Mouse (Mus musculus): Measurements from ENCODE around the gene Dync1li1. TPM values are rescaled to one million over a fixed set of nuclear protein-coding genes. Genes with fewer than 3 reads are reported as not detected.
A peak's percentile ranks its signal among the peaks of the same experiment; 100 is the strongest.

The Dync1li1 gene
- total and polyA plus RNA-seq, 2 experiments from 2014 or later, result 136 to 145 TPM

DNA sequence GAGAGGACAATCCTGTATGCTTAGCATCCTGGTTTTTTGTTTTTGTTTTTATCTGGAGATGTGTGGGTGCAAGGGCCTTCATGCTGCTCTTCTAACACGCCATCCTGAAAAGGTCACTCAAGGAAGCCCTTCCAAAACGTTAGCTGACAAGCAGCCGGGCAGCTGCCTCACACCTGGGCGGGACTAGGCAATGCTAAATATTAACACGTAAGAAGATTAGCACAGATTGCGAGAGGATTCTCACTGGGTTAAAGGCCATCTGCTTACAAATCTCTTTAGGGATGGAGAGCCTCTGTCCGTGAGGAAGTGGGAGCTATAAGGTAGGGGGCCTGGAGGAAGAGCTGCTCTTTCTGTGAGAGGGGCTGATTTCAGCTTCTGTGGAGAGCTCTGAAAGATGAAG lies 26.6 kb upstream of the Dync1li1 start:
- Histone ChIP-seq H3K27ac (ENCODE audit: low read depth, low read length) (no peak overlapping the region), H3K4me1 (ENCODE audit: insufficient read depth) (no peaks in the 10 kb centered on the region), H3K9ac (no peak overlapping the region), H3K27me3 (ENCODE audit: insufficient read depth, low read length) (no peaks in the 10 kb centered on the region), H3K36me3 (ENCODE audit: insufficient read depth) (no peaks in the 10 kb centered on the region), H3K4me3 (ENCODE audit: low read depth, low read length) (no peak overlapping the region), H3K4me2 (ENCODE audit: low read depth) (no peak overlapping the region), H3K9me3 (ENCODE audit: low read length) (no peaks in the 10 kb centered on the region)
- no peak for TF ChIP-seq CTCF (IDR thresholded peaks at IDR 0.05; ENCODE audit: low read depth)
- ATAC-seq (no peak), DNase-seq (no peak)
- WGBS, result 70% methylated on average over 7 of the region's 7 CpGs

DNA sequence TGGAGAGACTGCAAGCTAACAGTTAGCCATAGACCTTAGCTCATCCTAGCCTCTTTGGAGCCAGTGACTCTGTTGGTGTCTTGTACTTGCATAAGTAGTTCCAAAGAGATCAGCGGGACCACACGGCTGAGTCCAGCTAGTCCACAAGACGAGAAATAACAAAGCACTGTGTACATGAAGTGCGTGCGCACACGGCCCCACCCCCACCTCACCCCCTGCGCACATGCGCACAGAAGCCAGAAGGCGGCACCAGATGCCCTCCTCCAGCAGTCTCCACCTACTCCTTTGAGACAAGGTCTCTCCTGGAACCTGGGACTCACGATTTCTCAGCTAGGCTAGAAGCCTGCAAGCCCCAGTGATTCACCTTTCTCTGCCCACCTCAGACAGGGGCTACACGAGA lies 24.8 kb upstream of the Dync1li1 start:
- 84% methylated on average over 11 of the region's 11 CpGs for WGBS

DNA sequence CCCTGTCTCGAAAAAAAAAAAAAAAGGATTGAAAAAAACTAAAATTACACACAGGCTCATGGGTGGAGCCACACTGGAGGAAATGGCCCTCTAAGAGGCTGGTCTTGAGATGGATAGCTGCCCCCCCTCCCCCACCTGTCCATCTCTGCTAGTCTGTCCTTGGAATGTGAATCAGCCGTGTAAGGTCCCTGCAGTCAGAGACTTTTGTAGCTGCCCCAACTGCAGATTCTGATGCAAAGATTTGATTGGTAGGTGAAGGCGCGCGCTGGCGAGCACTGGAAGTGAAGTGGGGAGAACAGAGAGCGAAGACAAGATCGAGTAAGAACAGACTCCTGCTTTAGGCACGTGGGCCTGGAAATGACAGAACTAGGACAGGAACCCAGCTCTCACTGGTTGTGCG lies 21.7 kb upstream of the Dync1li1 start:
- H3K4me1 ChIP-seq (ENCODE audit: insufficient read depth), result no peaks in the 10 kb centered on the region
- H3K9ac ChIP-seq, result no peak overlapping the region
- ATAC-seq (no peak), DNase-seq (no peak)
- H3K4me3 ChIP-seq (ENCODE audit: low read depth, low read length), result no peak overlapping the region
- WGBS, result 89% methylated on average over 10 of the region's 10 CpGs
- H3K36me3 ChIP-seq (ENCODE audit: insufficient read depth), result no peaks in the 10 kb centered on the region
- no peak overlapping the region for H3K27ac ChIP-seq (ENCODE audit: low read depth, low read length)
- H3K27me3 ChIP-seq (ENCODE audit: insufficient read depth, low read length), result no peaks in the 10 kb centered on the region
- no peak overlapping the region for H3K4me2 ChIP-seq (ENCODE audit: low read depth)
- H3K9me3 ChIP-seq (ENCODE audit: low read length), result no peaks in the 10 kb centered on the region
- TF ChIP-seq CTCF (IDR thresholded peaks at IDR 0.05; ENCODE audit: low read depth), result no peak

More for the DNA sequence above, 24.8 kb upstream of the Dync1li1 start:
- Histone ChIP-seq H3K27ac (ENCODE audit: low read depth, low read length) (no peak overlapping the region), H3K36me3 (ENCODE audit: insufficient read depth) (no peaks in the 10 kb centered on the region), H3K4me3 (ENCODE audit: low read depth, low read length) (no peak overlapping the region), H3K27me3 (ENCODE audit: insufficient read depth, low read length) (no peaks in the 10 kb centered on the region), H3K9ac (no peak overlapping the region), H3K4me2 (ENCODE audit: low read depth) (no peak overlapping the region), H3K9me3 (ENCODE audit: low read length) (no peaks in the 10 kb centered on the region), H3K4me1 (ENCODE audit: insufficient read depth) (no peaks in the 10 kb centered on the region)
- TF ChIP-seq CTCF (IDR thresholded peaks at IDR 0.05; ENCODE audit: low read depth), result no peak
- DNase-seq, result no peak
- no peak for ATAC-seq

DNA sequence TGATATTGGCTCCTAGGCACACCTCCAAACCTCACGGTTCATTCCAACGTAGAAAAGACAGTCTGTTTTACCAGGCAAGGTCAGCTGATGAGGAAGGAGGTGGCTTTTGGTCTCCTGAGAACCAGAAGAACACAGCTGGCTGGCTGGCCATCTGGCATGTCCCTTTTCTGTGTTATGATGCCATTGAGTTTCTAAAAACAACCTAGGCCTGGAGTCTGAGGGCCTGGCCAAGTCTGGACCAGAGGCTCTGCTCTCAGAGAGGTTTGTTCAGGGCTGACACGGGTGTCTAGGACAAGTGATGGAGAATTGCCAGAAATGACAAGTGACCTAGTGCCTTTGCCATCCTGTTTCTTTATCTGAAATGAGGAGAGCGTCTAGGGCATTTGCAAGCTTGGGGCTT lies 20.5 kb upstream of the Dync1li1 start:
- no peak for TF ChIP-seq CTCF (IDR thresholded peaks at IDR 0.05; ENCODE audit: low read depth)
- no peak overlapping the region for H3K4me3 ChIP-seq (ENCODE audit: low read depth, low read length)

DNA sequence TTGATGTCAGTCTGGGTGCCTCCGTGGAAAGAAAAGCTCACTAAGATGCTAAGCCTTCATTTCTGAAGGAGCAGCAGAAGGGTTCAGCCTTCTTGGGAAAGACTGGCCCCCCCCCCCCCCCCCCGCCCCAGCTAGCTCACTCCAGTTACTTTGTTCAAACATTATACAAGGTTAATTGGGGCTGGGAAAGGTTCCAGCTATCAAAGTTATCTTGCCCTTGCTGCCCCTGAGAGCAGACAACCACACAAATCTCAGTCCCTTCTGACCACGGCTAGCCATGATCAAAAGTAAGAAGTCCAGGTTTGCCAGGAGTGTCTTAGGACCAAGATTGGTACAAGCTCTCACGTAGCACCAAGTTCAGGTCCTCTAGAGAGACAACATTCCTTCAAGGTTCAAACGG lies 19.6 kb upstream of the Dync1li1 start:
- H3K4me2 ChIP-seq (ENCODE audit: low read depth), result no peak overlapping the region
- TF ChIP-seq CTCF (IDR thresholded peaks at IDR 0.05; ENCODE audit: low read depth), result no peak
- DNase-seq (no peak), ATAC-seq (no peak)
- H3K9me3 ChIP-seq (ENCODE audit: low read length), result no peaks in the 10 kb centered on the region
- WGBS, result 65% methylated on average over 5 of the region's 5 CpGs
- H3K4me1 ChIP-seq (ENCODE audit: insufficient read depth), result peaks cover 7% of the 10 kb centered on the region
- H3K4me3 ChIP-seq (ENCODE audit: low read depth, low read length), result no peak overlapping the region
- no peaks in the 10 kb centered on the region for H3K36me3 ChIP-seq (ENCODE audit: insufficient read depth)
- no peak overlapping the region for H3K9ac ChIP-seq
- H3K27me3 ChIP-seq (ENCODE audit: insufficient read depth, low read length), result no peaks in the 10 kb centered on the region
- H3K27ac ChIP-seq (ENCODE audit: low read depth, low read length), result no peak overlapping the region

More for the DNA sequence above, 20.5 kb upstream of the Dync1li1 start:
- Histone ChIP-seq H3K36me3 (ENCODE audit: insufficient read depth) (no peaks in the 10 kb centered on the region), H3K27me3 (ENCODE audit: insufficient read depth, low read length) (no peaks in the 10 kb centered on the region), H3K27ac (ENCODE audit: low read depth, low read length) (no peak overlapping the region), H3K9me3 (ENCODE audit: low read length) (no peaks in the 10 kb centered on the region), H3K4me2 (ENCODE audit: low read depth) (no peak overlapping the region), H3K4me1 (ENCODE audit: insufficient read depth) (0 out of 2 replicates have a peak, but pooled peaks cover under 1% of the 10 kb centered on the region), H3K9ac (no peak overlapping the region)
- ATAC-seq (no peak), DNase-seq (no peak)
- WGBS, result 86% methylated on average over 4 of the region's 4 CpGs

DNA sequence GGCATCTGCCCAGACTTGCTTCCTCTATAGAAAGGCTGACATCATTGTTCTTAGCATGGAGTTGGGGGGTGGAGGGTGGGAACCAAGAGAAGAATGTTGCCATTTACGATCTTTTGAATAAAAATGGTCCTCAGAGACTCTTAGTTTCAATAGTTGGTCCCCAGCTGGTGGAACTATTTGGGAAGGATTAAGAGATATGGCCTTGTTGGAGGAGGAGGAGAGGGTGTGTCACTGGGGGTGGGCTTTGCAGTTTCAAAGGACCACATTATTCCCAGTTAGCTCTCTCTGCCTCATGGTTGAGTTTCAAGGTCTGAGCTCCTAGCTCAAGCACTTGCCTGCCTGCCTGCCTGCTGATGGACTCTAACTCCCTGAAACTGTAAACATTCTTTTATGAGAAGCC lies 16.6 kb upstream of the Dync1li1 start:
- Histone ChIP-seq H3K4me3 (ENCODE audit: low read depth, low read length) (no peak overlapping the region), H3K9ac (no peak overlapping the region), H3K27ac (ENCODE audit: low read depth, low read length) (no peak overlapping the region), H3K36me3 (ENCODE audit: insufficient read depth) (no peaks in the 10 kb centered on the region), H3K27me3 (ENCODE audit: insufficient read depth, low read length) (no peaks in the 10 kb centered on the region), H3K4me1 (ENCODE audit: insufficient read depth) (peaks cover 7% of the 10 kb centered on the region), H3K4me2 (ENCODE audit: low read depth) (no peak overlapping the region), H3K9me3 (ENCODE audit: low read length) (no peaks in the 10 kb centered on the region)
- WGBS, result 22% methylated on average over 1 of the region's 1 CpGs
- no peak for DNase-seq
- TF ChIP-seq CTCF (IDR thresholded peaks at IDR 0.05; ENCODE audit: low read depth), result no peak
- no peak for ATAC-seq

DNA sequence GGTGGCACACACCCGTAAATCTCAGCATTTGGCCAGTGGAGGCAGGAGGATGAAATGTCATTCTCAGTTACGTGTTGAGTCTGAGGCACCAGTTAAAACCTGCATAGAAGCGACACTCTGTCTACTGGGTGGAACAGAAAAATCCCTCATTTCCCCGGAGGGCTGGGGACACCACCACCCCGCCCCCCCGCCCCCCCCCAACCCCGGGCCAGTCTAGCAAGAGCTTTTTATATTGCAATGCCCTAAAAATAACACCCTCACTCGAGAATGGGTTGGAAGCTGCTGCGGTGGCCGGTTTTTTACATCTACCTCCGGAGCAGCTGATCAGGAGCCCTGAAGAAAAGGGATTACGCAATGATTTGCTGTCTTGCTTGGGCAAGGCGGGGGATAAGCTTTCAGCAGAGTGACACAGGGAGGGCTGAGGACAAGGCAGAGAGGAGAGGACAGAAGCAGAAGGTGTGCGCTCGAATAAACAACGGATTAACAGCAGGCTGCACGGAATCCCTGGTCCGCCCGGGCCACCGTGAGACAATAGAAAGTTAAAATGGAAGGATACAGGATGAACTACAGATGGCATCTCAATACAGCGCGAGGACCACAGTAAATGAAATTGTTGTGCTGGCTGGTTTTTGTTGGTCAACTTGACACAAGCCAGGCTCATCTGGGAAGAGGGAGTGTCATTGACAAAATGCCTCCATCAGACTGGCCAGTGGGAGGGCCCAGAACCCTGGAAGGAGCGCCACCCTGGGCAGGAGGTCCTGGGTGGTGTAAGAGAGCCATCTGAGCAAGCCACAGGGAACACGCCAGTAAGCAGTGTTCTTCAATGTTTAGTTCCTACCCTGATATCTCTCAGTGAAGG lies 15.7 kb upstream of the Dync1li1 start:
- WGBS, result 4% methylated on average over 24 of the region's 24 CpGs
- Histone ChIP-seq H3K27ac (ENCODE audit: low read depth, low read length) (peak overlapping the region; percentile 84), H3K4me3 (ENCODE audit: low read depth, low read length) (peak overlapping the region; percentile 38), H3K4me2 (ENCODE audit: low read depth) (peak overlapping the region; percentile 67), H3K9me3 (ENCODE audit: low read length) (no peaks in the 10 kb centered on the region), H3K4me1 (ENCODE audit: insufficient read depth) (peaks cover 7% of the 10 kb centered on the region), H3K36me3 (ENCODE audit: insufficient read depth) (no peaks in the 10 kb centered on the region), H3K9ac (peak overlapping the region; percentile 72), H3K27me3 (ENCODE audit: insufficient read depth, low read length) (no peaks in the 10 kb centered on the region)
- ATAC-seq (peak; percentile 84), DNase-seq (peak; percentile 66)
- TF ChIP-seq CTCF (IDR thresholded peaks at IDR 0.05; ENCODE audit: low read depth), result no peak; the same call in 1 of the 2 replicates
